In the genomic region with DNA sequence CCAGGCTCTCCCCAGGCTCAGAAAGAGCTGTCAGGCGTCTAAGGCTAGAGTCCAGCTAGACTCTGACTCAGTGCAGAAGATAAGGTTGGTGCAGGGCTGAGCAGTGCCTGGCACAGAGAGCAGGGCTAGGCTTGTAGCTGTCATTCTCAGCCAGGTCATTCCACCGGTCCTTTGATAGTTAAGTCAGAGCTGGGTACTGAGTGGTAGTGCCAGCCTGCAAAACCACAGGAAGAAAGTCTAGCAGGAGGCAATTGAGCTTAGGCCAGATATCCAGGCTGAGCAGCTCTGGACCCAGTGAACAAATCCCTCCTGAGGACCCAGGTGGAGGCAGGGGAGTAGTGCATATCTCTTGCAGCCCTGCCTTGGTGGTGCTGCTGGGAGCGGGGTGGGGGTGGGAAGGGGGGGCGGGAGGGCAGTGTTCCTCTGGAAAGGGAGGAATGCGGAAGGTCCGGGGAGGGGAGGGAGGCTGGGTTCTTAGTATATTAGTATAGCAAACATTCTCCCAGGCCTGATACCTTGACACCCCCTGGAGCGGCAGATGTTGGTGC, we compare ENCODE assay signal across 9 mouse cellular contexts. TPM values are rescaled to one million over a fixed set of nuclear protein-coding genes. Genes with fewer than 3 reads are reported as not detected.
DNase-seq lines count a peak whose midpoint lies in the region.
"Had no signal": no experiment of that assay in that cellular context is flagged by ENCODE, and none has a peak within 500 bp of the region (broad histone marks: within the 10 kb centered on the region; RNA-seq: fewer than 3 reads in every experiment).

No protein-coding gene starts in this region.

- intact Hi-C loops in left cerebral cortex, postnatal 10 days (cut with DNase I): no loop called here

- DNase-seq in adrenal gland, adult (ENCODE audit: inconsistent age in 2 of 2, low spot score in 1 of 2): peak; percentile 60 to 78
- no peak for DNase-seq in adrenal gland, postnatal 4 days (ENCODE audit: low spot score in 2 of 2)
- peak; percentile 51 for DNase-seq in urinary bladder, postnatal 14 days (ENCODE audit: low spot score)
- no peak for DNase-seq in urinary bladder, postnatal 4 days (ENCODE audit: low spot score in 2 of 2)
- peak; percentile 49 for DNase-seq in heart, postnatal 4 days
- DNase-seq in urinary bladder, postnatal 36 days (ENCODE audit: low spot score in 2 of 2): peak; percentile 16 to 40
- no peak for DNase-seq in left cerebral cortex, postnatal 10 days (ENCODE audit: extremely low spot score in 1 of 2, low spot score in 2 of 2)
- DNase-seq in layer of hippocampus, adult 18-20 months (ENCODE audit: low spot score in 2 of 2): no peak

RNA-seq across cellular contexts. Expression of a gene that starts 36.6 kb away (rescaled TPM):
- 10 to 100 TPM; 19.0 to 19.4 TPM for total RNA-seq in adrenal gland, postnatal 4 days (2021)
- total RNA-seq in heart, postnatal 4 days (2021): 10 to 100 TPM; 12.4 to 13.1 TPM
- 10 to 100 TPM; 19.0 to 19.9 TPM for total RNA-seq in left cerebral cortex, postnatal 10 days (2021)
- total RNA-seq in layer of hippocampus, adult 18-20 months (2021): 10 to 100 TPM; 11.1 to 12.6 TPM

RNA-seq across cellular contexts. Expression of a gene that starts 40.8 kb away (rescaled TPM):
- 10 to 100 TPM; 16.4 to 17.0 TPM for total RNA-seq in adrenal gland, postnatal 4 days (2021)
- 1 to 10 TPM; 5.2 to 6.7 TPM for total RNA-seq in heart, postnatal 4 days (2021)
- 100 to 1,000 TPM; 122 to 127 TPM for total RNA-seq in left cerebral cortex, postnatal 10 days (2021)
- total RNA-seq in layer of hippocampus, adult 18-20 months (2021): 10 to 100 TPM; 74.0 to 80.3 TPM
- total RNA-seq: granulocyte monocyte progenitor cell, adult 5-6 weeks had no signal

Comparison
In these comparisons a context has a peak if more than half of its experiments do, and no peak if none do; other contexts are left out.
1. DNase-seq: peak in adrenal gland, adult (2 of 2), urinary bladder, postnatal 14 days (single experiment), heart, postnatal 4 days (single experiment) and urinary bladder, postnatal 36 days (2 of 2); none in adrenal gland, postnatal 4 days (0 of 2), urinary bladder, postnatal 4 days (0 of 2), left cerebral cortex, postnatal 10 days (0 of 2) and layer of hippocampus, adult 18-20 months (0 of 2).
2. RNA of a gene that starts 40.8 kb away (total RNA-seq): 122 to 127 TPM in left cerebral cortex, postnatal 10 days and 74.0 to 80.3 TPM in layer of hippocampus, adult 18-20 months; 16.4 to 17.0 TPM in adrenal gland, postnatal 4 days and 5.2 to 6.7 TPM in heart, postnatal 4 days; every median in the first group is over 4 times any median in the second.